Comparison of ENCODE assay signal across 14 mouse cellular contexts in genomic region chr13:21142421-21142820, GRCm38 (mm10). TPM values are rescaled to one million over a fixed set of nuclear protein-coding genes. Genes with fewer than 3 reads are reported as not detected.
DNase-seq lines count a peak whose midpoint lies in the region; ATAC-seq lines count a peak whose summit lies in the region.
"Had no signal": no experiment of that assay in that cellular context is flagged by ENCODE, and none has a peak within 500 bp of the region (broad histone marks: within the 10 kb centered on the region; RNA-seq: fewer than 3 reads in every experiment).

No protein-coding gene starts in this region.

- no peak overlapping the region for H3K4me3 ChIP-seq in kidney, embryonic 14.5 days (ENCODE audit: low read length)
- H3K4me3 ChIP-seq: liver, embryonic 15.5 days; midbrain, embryonic 12.5 days had no signal

- no peak overlapping the region for H3K27ac ChIP-seq in kidney, embryonic 14.5 days (ENCODE audit: low read depth, low read length)
- H3K27ac ChIP-seq: liver, embryonic 15.5 days; midbrain, embryonic 12.5 days had no signal

- no peaks in the 10 kb centered on the region for H3K36me3 ChIP-seq in kidney, embryonic 14.5 days (ENCODE audit: control insufficient read depth, insufficient read depth, low read length)
- H3K36me3 ChIP-seq: liver, embryonic 15.5 days; midbrain, embryonic 12.5 days had no signal

- no peak overlapping the region for H3K4me2 ChIP-seq in kidney, embryonic 14.5 days (replicated peaks; ENCODE audit: low read depth, low read length)
- H3K4me2 ChIP-seq: liver, embryonic 15.5 days; midbrain, embryonic 12.5 days had no signal

- H3K4me1 ChIP-seq in kidney, embryonic 14.5 days (ENCODE audit: control insufficient read depth, insufficient read depth, low read length) = no peaks in the 10 kb centered on the region
- H3K4me1 ChIP-seq: liver, embryonic 15.5 days; midbrain, embryonic 12.5 days had no signal

- DNase-seq in adrenal gland, postnatal 10 days = peak; percentile 20
- no peak for DNase-seq in adrenal gland, postnatal 4 days (ENCODE audit: low spot score in 2 of 2)
- DNase-seq in kidney, postnatal 14 days = peak; percentile 3
- peak; percentile 21 for DNase-seq in 416B (ENCODE audit: low read depth)
- peak; percentile 18 to 44 for DNase-seq in adrenal gland, postnatal 36 days
- DNase-seq in urinary bladder, postnatal 14 days (ENCODE audit: low spot score) = no peak
- DNase-seq: heart, adult 11 months had no signal

- H3K27me3 ChIP-seq in kidney, embryonic 14.5 days (ENCODE audit: control insufficient read depth, insufficient read depth, low read length) = no peaks in the 10 kb centered on the region
- H3K27me3 ChIP-seq: liver, embryonic 15.5 days; midbrain, embryonic 12.5 days had no signal

- H3K9ac ChIP-seq in kidney, embryonic 14.5 days (ENCODE audit: low read depth, low read length) = no peak overlapping the region
- H3K9ac ChIP-seq: liver, embryonic 15.5 days; midbrain, embryonic 12.5 days had no signal

- no peaks in the 10 kb centered on the region for H3K9me3 ChIP-seq in kidney, embryonic 14.5 days (ENCODE audit: control insufficient read depth, low read length)
- H3K9me3 ChIP-seq: liver, embryonic 15.5 days; midbrain, embryonic 12.5 days had no signal

- ATAC-seq in kidney, embryonic 14.5 days (ENCODE audit: low FRiP score, low TSS enrichment) = no peak
- ATAC-seq in granulocyte monocyte progenitor cell, adult 5-6 weeks (replicated peaks; ENCODE audit: poor library complexity, severe bottlenecking) = no peak

- WGBS in kidney, embryonic 14.5 days = 47% methylated on average over 8 of the region's 8 CpGs

RNA-seq across cellular contexts. Expression of gene Olfr1368, which starts 3.2 kb away (rescaled TPM):
- not detected for total RNA-seq in adrenal gland, postnatal 10 days (2021)
- total RNA-seq in adrenal gland, postnatal 4 days (2021) = not detected
- not detected in 2 replicates for polyA plus RNA-seq in kidney, embryonic 14.5 days (2014; fragmentation: Nextera tagmentation; extraction: Ambion mirVana)
- not detected for total RNA-seq in adrenal gland, postnatal 36 days (2021)
- total RNA-seq in granulocyte monocyte progenitor cell, adult 5-6 weeks (2014; fragmentation: Nextera tagmentation) = not detected in 2 replicates
- not detected in 2 replicates for total RNA-seq in granulocyte monocyte progenitor cell, adult 5-6 weeks (2017)
- total RNA-seq: neutrophil, adult 5-6 weeks had no signal
- polyA plus RNA-seq: embryonic facial prominence, embryonic 14.5 days; liver, embryonic 15.5 days; midbrain, embryonic 12.5 days; spleen, adult 2 months had no signal

RNA-seq across cellular contexts. Expression of gene Olfr263, which starts 13.0 kb away (rescaled TPM):
- total RNA-seq in adrenal gland, postnatal 10 days (2021) = not detected
- not detected for total RNA-seq in adrenal gland, postnatal 4 days (2021)
- not detected in 2 replicates for polyA plus RNA-seq in kidney, embryonic 14.5 days (2014; fragmentation: Nextera tagmentation; extraction: Ambion mirVana)
- not detected for total RNA-seq in adrenal gland, postnatal 36 days (2021)
- total RNA-seq in granulocyte monocyte progenitor cell, adult 5-6 weeks (2014; fragmentation: Nextera tagmentation) = not detected in 2 replicates
- not detected in 2 replicates for total RNA-seq in granulocyte monocyte progenitor cell, adult 5-6 weeks (2017)
- total RNA-seq: neutrophil, adult 5-6 weeks had no signal
- polyA plus RNA-seq: liver, embryonic 15.5 days; midbrain, embryonic 12.5 days; spleen, adult 2 months had no signal

RNA-seq across cellular contexts. Expression of gene Olfr1369-ps1, which starts 31.1 kb away (rescaled TPM):
- not detected for total RNA-seq in adrenal gland, postnatal 10 days (2021)
- total RNA-seq in adrenal gland, postnatal 4 days (2021) = not detected
- 0.06 TPM in 1 of 2 replicates, not detected in the other for polyA plus RNA-seq in kidney, embryonic 14.5 days (2014; fragmentation: Nextera tagmentation; extraction: Ambion mirVana)
- total RNA-seq in adrenal gland, postnatal 36 days (2021) = not detected
- 0.34 TPM in 1 of 2 replicates, not detected in the other for total RNA-seq in granulocyte monocyte progenitor cell, adult 5-6 weeks (2014; fragmentation: Nextera tagmentation)
- total RNA-seq in granulocyte monocyte progenitor cell, adult 5-6 weeks (2017) = not detected in 2 replicates
- total RNA-seq: neutrophil, adult 5-6 weeks had no signal
- polyA plus RNA-seq: spleen, adult 2 months had no signal

RNA-seq across cellular contexts. Expression of gene Trim27, which starts 36.8 kb away (rescaled TPM):
- 10 to 100 TPM; 50.2 to 51.9 TPM for total RNA-seq in adrenal gland, postnatal 10 days (2021)
- total RNA-seq in adrenal gland, postnatal 4 days (2021) = 10 to 100 TPM; 73.3 to 75.1 TPM
- 145 and 164 TPM in 2 replicates for polyA plus RNA-seq in kidney, embryonic 14.5 days (2014; fragmentation: Nextera tagmentation; extraction: Ambion mirVana)
- total RNA-seq in adrenal gland, postnatal 36 days (2021) = 10 to 100 TPM; 53.3 to 58.8 TPM
- total RNA-seq in granulocyte monocyte progenitor cell, adult 5-6 weeks (2014; fragmentation: Nextera tagmentation) = 142 and 143 TPM in 2 replicates
- 144 and 167 TPM in 2 replicates for total RNA-seq in granulocyte monocyte progenitor cell, adult 5-6 weeks (2017)

Comparison
In these comparisons a context has a peak if more than half of its experiments do, and no peak if none do; other contexts are left out.
1. DNase-seq: peak in adrenal gland, postnatal 10 days (single experiment), kidney, postnatal 14 days (single experiment), 416B (single experiment) and adrenal gland, postnatal 36 days (2 of 2); none in adrenal gland, postnatal 4 days (0 of 2) and urinary bladder, postnatal 14 days (single experiment).